Mouse (Mus musculus): ENCODE results near the gene Pi4kb.
"Not testable (repeated sequence)": the region's sequence is repeated elsewhere in the genome, so short reads cannot be mapped to it uniquely, and the experiment has no call there.

Gene Pi4kb

GRCm38 (mm10) chr3:95015337-95015872 is 40.9 kb downstream of the Pi4kb start, which contains the start of gene Zfp687:
Gene Zfp687 (minus strand): TSS chr3:95015448.
- peak; percentile 100 for DNase-seq (ENCODE audit: extremely low spot score)

DNA sequence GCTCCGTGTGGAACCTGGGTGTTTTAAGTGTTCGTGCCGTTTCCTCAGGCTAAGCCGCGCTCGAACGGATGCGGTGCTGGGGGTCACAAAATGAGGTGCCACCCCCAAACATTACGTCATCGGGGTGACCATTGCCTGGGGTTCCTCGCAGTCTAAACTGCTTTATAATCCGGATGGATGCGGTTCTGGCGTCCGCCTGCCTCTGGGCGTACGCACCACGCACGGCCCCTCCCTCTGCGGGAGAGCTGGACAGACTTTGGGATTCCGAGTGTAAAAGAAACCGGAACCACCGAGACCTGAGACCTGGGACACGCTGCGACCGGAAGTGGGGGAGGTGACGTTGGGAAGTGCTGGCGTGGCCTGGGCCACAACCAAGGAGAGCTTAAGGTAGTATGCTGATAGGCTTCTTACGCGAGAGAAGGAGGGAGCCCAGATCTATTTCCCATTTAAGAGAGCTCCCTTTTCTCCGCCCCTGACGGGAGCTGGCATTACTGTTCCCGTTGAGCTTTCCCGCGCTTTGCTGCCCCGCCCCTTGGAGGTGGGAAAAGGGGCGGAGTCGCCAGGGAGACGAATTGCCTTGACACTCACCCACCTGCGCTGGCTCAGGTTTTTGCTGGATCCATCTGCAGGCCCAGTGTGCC is 41.5 kb downstream of the Pi4kb start:
- peak; percentile 90 for DNase-seq (ENCODE audit: extremely low spot score)

DNA sequence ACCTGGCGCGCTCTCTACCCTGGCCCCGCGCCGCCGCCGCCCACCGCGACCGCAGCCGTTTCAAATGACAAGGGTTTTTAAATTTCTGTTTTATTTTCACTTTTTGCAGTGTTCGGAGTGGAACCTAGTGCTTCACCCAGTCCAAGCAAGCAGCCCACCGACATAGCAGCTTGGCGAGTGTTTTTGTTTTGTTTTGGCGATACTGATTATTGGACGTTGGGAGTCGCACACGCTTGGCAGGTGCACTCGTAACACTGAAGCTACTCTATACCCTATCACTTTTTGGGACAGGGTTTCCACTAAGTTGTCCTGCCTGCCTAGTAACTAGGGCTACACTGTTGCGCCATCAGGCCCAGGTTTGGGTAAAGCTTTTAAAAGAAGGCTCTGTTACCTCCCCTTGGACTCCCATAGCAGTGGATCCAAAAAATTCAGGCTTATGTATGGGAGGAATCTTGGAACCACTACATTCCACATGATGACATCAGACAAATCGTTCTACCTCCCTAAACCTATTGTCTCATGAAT is 42.1 kb downstream of the Pi4kb start:
- DNase-seq (ENCODE audit: extremely low spot score): no peak

- DNase-seq (ENCODE audit: extremely low spot score): no peak
Measured at GRCm38 (mm10) chr3:95018741-95019140, 44.2 kb downstream of the Pi4kb start.

DNA sequence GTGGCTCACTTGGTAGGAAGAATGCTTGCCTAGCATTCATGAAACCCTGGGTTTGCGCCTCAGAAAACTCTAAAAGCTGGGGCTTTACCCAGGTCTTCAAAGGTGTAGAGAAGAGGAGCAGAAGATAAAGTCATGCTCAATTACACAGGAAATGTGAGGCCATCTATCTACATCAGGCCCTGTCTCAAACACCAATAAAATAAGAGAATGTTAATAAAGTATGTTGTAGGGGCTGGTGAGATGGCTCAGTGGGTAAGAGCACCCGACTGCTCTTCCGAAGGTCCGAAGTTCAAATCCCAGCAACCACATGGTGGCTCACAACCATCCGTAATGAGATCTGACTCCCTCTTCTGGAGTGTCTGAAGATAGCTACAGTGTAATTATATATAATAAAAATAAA is 46.4 kb downstream of the Pi4kb start:
- DNase-seq (ENCODE audit: extremely low spot score): not testable (repeated sequence)

GRCm38 (mm10) chr3:95024551-95024950 is 50.0 kb downstream of the Pi4kb start:
- no peak for DNase-seq (ENCODE audit: extremely low spot score)

DNA sequence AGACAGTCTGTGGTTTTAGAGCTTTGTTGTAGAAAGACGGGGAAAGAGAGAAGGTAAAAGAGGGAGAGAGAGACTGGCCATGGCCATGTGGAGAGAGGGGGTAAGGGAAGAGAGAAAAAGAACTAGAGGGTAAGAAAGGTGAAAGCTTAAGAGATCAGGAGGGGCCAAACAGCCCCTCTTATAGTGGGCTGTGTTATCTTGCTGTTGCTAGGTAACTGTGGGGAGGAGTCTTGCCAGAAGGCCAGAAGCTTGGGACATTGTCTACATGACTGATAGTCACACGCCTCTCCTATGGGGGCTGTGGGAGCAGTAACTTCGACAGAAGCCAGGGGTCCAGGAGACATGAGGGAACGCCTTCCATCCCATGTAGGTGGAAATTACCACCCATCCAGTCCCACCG is 50.7 kb downstream of the Pi4kb start:
- no peak for DNase-seq (ENCODE audit: extremely low spot score)

- no peak for DNase-seq (ENCODE audit: extremely low spot score)
Measured at GRCm38 (mm10) chr3:95027057-95027645, 52.6 kb downstream of the Pi4kb start.

- no peak for DNase-seq (ENCODE audit: extremely low spot score)
Measured at GRCm38 (mm10) chr3:95027701-95028100, 53.2 kb downstream of the Pi4kb start.

DNA sequence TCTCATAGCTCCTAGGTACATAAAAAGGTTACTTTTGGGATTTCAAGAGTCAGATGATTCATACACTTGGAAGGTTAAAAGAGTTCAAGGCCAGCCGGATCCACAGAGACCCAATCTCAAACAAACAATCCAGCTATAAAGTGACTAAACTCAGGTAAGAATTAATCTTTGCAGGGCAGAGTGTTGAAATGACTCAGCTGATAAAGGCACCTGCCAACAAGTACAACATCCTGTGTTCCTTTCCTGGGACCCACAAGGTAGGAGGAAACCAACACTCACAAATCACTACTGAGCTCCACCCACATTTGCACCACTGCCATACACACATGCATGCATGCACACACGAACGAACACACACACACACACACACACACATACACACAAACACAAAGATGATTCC is 54.1 kb downstream of the Pi4kb start:
- DNase-seq (ENCODE audit: extremely low spot score): no peak

- DNase-seq (ENCODE audit: extremely low spot score): not testable (repeated sequence)
Measured at GRCm38 (mm10) chr3:95029291-95029827, 54.8 kb downstream of the Pi4kb start.

- no peak for DNase-seq (ENCODE audit: extremely low spot score)
Measured at GRCm38 (mm10) chr3:95029953-95030352, 55.4 kb downstream of the Pi4kb start.

- DNase-seq (ENCODE audit: extremely low spot score): no peak
Measured at GRCm38 (mm10) chr3:95041625-95042024, 67.1 kb downstream of the Pi4kb start.

DNA sequence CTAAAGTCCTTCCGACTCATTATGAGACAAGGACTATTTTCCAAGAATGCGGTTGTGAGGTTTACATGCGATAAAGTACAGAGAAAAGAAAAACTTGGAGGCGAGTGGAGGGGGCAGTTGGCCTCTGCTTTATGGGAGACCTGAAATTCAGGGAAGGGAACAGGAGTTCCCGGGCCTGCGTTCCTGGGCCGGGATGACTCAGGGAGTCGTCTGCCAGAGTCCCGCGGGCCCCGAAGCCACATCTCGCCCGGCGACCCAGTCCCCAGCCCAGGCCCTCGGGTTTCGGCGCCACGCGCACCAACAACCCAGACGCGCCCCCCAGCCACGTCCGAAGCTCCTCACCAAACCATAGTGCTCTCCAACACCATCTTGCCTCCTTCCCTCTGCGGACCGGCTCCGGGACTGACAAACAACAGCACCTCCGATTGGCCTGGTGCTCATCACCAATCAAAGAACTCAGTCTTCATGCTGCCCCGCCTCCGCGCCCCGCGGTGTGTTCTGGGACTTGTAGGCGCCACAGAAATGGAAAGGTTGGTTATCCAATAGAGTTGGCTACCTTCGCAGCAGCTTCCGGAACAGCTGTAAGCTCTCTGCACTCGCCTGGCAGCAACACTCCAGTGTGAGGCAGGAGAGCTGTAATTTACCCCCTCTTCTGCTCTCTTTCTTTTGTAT is 67.8 kb downstream of the Pi4kb start, which contains the start of gene Psmd4:
Psmd4 (minus strand) TSS at position 449 of the 672 bp plus-strand sequence.
- peak; percentile 97 for DNase-seq (ENCODE audit: extremely low spot score)

DNA sequence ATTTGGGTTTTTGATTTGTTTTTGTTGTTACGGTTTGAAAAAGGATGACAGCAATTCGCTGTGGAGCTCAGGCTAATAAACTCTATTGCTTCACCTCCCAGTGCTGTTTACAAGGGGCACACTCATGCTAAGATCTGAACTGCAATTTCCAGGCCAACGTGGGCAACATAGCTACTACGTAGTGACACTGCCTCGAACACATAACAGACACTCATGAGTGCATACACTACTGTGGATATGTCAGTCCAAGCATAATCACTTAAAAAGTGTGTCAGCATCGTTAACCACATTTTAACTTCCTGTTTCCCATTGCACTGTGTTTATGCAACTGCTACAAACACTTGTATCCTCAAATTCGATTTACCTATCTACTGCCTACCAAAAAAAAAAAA is 68.3 kb downstream of the Pi4kb start:
- no peak for DNase-seq (ENCODE audit: extremely low spot score)

DNA sequence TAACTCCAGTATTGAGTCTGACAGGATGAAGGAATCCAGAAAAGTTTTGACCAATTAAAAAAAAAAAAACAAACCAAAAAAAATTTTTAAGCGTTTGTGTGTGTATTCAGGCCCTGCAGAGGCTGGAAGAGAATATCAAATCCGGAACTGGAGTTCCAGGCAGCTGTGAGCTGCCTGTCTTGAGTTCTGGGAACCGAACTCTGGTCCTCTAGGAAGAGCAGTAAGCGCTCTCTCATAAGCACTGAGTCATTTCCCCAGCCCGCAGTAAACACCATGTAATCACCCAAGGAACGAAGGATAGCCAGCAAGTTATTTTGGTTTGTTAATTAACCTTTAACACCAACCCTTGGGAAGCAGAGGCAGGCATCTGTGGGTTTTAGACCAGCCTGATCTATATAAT is 68.7 kb downstream of the Pi4kb start:
- DNase-seq (ENCODE audit: extremely low spot score): no peak

GRCm38 (mm10) chr3:95046462-95047057 is 72.0 kb downstream of the Pi4kb start:
- no peak for DNase-seq (ENCODE audit: extremely low spot score)

DNA sequence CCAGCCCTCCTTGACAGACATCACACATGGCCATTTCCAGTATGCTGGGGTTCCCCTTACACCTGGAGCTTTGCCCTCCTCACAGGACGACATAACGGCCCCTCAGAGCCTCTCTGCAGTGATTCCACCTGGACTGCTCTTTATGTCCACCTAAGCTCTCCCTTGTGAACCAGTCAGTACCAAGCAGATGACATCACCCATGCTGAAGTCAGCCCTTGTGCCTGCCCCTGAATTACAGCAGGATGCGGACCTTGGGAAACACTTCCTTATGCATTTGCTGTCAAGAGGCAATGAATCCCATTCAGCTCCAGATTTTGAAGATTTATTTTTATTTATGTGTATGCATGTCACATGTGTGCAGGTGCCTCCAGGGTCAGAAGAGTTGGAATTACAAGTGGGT is 73.4 kb downstream of the Pi4kb start:
- DNase-seq (ENCODE audit: extremely low spot score): no peak

- peak; percentile 40 for DNase-seq (ENCODE audit: extremely low spot score)
Measured at GRCm38 (mm10) chr3:95052959-95053358, 78.4 kb downstream of the Pi4kb start.

DNA sequence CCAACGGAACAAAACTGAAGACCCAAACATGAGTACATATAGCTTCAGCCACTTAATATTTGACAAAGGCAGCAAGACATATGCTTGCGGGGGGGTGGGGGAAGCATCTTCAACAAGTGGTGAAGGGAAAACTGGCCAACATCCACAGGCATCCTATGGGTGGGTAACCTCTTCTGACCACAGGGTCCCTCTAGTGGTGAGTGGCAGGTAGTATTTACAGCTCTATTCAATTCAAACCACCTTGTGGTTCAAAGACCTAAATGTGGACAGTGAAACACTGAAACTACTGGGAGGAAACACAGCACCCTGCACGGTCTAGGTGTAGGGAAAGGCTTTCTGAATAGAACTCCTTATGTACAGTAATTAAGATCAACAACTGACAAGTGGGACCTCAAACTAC is 79.2 kb downstream of the Pi4kb start:
- peak; percentile 56 for DNase-seq (ENCODE audit: extremely low spot score)

GRCm38 (mm10) chr3:95054481-95055260 is 80.1 kb downstream of the Pi4kb start:
- DNase-seq (ENCODE audit: extremely low spot score): no peak
